In the genomic region with DNA sequence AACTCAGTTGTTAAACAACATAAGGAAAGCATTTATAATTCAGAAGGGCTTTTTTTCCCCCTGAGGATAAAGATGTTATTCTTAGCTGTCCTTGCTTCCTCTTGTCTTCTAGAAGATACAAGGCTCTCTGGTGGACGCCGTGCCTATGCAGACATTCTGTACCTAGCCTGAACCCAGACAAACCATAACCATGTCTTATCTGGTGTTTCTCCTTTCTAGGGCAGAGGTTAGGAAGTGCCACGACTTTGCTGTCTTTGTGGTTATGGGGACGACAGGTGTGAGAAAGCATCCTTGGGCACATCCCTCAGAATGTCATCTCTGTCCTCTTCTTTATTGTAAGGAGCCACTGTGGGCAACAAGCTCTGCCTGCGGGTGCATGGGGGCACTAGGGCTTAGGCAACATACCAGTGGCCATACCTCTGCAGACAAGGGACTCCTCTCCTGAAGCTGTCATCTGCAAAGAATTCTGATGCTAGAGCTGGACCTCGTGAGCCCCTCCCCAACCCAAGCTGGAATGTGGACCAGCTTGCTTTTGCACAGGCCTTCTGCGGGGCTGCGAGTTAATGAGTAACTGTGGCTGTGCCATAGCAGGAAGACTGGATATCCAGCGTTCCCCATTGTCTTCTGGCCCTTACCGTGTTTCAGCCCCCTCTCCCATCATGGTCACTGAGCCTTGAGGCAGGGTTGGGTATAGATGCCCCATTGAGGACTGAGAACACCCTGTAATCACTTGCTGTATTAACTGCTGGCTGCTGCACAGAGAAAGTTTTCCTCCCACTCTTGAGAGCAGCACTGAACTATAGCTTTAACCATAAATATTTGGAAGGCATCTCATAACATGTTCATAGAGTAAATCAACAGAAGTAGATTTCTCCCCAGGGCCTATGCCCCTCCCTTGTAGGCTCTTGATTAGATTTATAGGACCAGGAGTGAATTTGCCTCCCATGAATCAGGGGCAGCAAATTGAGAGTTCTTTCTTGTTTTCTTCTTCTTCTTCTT, we compare ENCODE assay signal across 13 mouse cellular contexts. TPM values are rescaled to one million over a fixed set of nuclear protein-coding genes. Genes with fewer than 3 reads are reported as not detected.
DNase-seq lines count a peak whose midpoint lies in the region; ATAC-seq and TF ChIP-seq lines count a peak whose summit lies in the region.
"Had no signal": no experiment of that assay in that cellular context is flagged by ENCODE, and none has a peak within 500 bp of the region (broad histone marks: within the 10 kb centered on the region; RNA-seq: fewer than 3 reads in every experiment).

No protein-coding gene starts in this region.

- ATAC-seq in Patski = peak; percentile 91
- peak; percentile 93 for ATAC-seq in intestine, embryonic 15.5 days
- no peak for ATAC-seq in liver, postnatal 0 days

- peak overlapping the region; percentile 34; the same call in 1 of the 2 replicates for H3K4me2 ChIP-seq in intestine, embryonic 15.5 days (replicated peaks)
- H3K4me2 ChIP-seq in liver, postnatal 0 days (ENCODE audit: low read depth, low read length) = no peak overlapping the region

- no peak for TF ChIP-seq CTCF in Patski (IDR thresholded peaks at IDR 0.05)
- no peak for TF ChIP-seq CTCF in liver, postnatal 0 days (IDR thresholded peaks at IDR 0.05; ENCODE audit: low read depth)

- no peak overlapping the region for H3K4me3 ChIP-seq in intestine, embryonic 15.5 days (replicated peaks)
- H3K4me3 ChIP-seq in liver, postnatal 0 days (ENCODE audit: low read depth, low read length) = no peak overlapping the region
- H3K4me3 ChIP-seq: heart, adult 2 months had no signal

- WGBS in intestine, embryonic 15.5 days = 31% methylated on average over 10 of the region's 10 CpGs
- 51% methylated on average over 10 of the region's 10 CpGs for WGBS in liver, postnatal 0 days (ENCODE audit: insufficient replicate concordance)

- no peaks in the 10 kb centered on the region for H3K9me3 ChIP-seq in intestine, embryonic 15.5 days
- H3K9me3 ChIP-seq in liver, postnatal 0 days (ENCODE audit: low read length) = no peaks in the 10 kb centered on the region

- peaks cover 12% of the 10 kb centered on the region for H3K4me1 ChIP-seq in intestine, embryonic 15.5 days (replicated peaks)
- no peaks in the 10 kb centered on the region for H3K4me1 ChIP-seq in liver, postnatal 0 days (ENCODE audit: insufficient read depth)

- in situ Hi-C loops in Patski (cut with MboI; ENCODE audit: low pct_unique_long_range_greater_than_20kb) = no loop called here

- peak; percentile 54 for DNase-seq in Patski (ENCODE audit: low read depth, low spot score)
- DNase-seq in kidney, postnatal 10 days = peak; percentile 76
- peak; percentile 33 for DNase-seq in mesoderm, embryonic 11.5 days (ENCODE audit: low read depth, low spot score)
- DNase-seq in right cerebral cortex, adult 2 months (ENCODE audit: low spot score in 2 of 2) = no peak
- DNase-seq in spleen, adult 12 weeks (ENCODE audit: low spot score) = no peak
- DNase-seq in spleen, adult 18-20 months = no peak
- DNase-seq in liver, postnatal 0 days = no peak
- DNase-seq: heart, adult 2 months; heart, postnatal 4 days; thymus, postnatal 36 days had no signal

- POLR2A ChIA-PET in Patski (lab: Charles Lee) = interaction anchor here (0.6 kb wide), 1 partner anchor 25 kb away, joined by 3 read pairs; no protein-coding TSS in a partner anchor

- no peaks in the 10 kb centered on the region for H3K27me3 ChIP-seq in Patski
- no peaks in the 10 kb centered on the region for H3K27me3 ChIP-seq in intestine, embryonic 15.5 days (replicated peaks)
- H3K27me3 ChIP-seq in liver, postnatal 0 days (ENCODE audit: insufficient read depth, low read length) = no peaks in the 10 kb centered on the region

- no peak overlapping the region for H3K9ac ChIP-seq in intestine, embryonic 15.5 days
- H3K9ac ChIP-seq in liver, postnatal 0 days (replicated peaks) = no peak overlapping the region

- CTCF ChIA-PET in Patski (lab: Charles Lee) = no interaction called here

- TF ChIP-seq EP300 in liver, postnatal 0 days (IDR thresholded peaks at IDR 0.05; ENCODE audit: low read depth) = no peak

- H3K36me3 ChIP-seq in intestine, embryonic 15.5 days = no peaks in the 10 kb centered on the region
- H3K36me3 ChIP-seq in liver, postnatal 0 days (replicated peaks; ENCODE audit: insufficient read depth, low read length) = no peaks in the 10 kb centered on the region

- peak overlapping the region; percentile 67; the same call in 1 of the 2 replicates for H3K27ac ChIP-seq in intestine, embryonic 15.5 days
- no peak overlapping the region for H3K27ac ChIP-seq in liver, postnatal 0 days (ENCODE audit: low read depth)
- H3K27ac ChIP-seq: heart, adult 2 months; macrophage had no signal

RNA-seq across cellular contexts. Expression of gene Cers3, which starts 36.9 kb away (rescaled TPM):
- 0.10 TPM for polyA plus RNA-seq in Patski (2021)
- polyA plus RNA-seq in intestine, embryonic 15.5 days (2015; fragmentation: Nextera tagmentation; extraction: Ambion mirVana) = 1.7 and 1.8 TPM in 2 replicates
- polyA plus RNA-seq in liver, postnatal 0 days (2015; fragmentation: Nextera tagmentation; extraction: Ambion mirVana) = not detected in 2 replicates
- polyA plus RNA-seq: macrophage; small intestine, adult 2 months had no signal

RNA-seq across cellular contexts. Expression of gene Adamts17, which starts 59.3 kb away (rescaled TPM):
- polyA plus RNA-seq in Patski (2021) = 0.04 TPM
- 3.3 and 4.2 TPM in 2 replicates for polyA plus RNA-seq in intestine, embryonic 15.5 days (2015; fragmentation: Nextera tagmentation; extraction: Ambion mirVana)
- polyA plus RNA-seq in liver, postnatal 0 days (2015; fragmentation: Nextera tagmentation; extraction: Ambion mirVana) = 0.02 and 0.05 TPM in 2 replicates
- polyA plus RNA-seq: macrophage had no signal

Comparison
In these comparisons a context has a peak if more than half of its experiments do, and no peak if none do; other contexts are left out.
1. DNase-seq: peak in Patski (single experiment), kidney, postnatal 10 days (single experiment) and mesoderm, embryonic 11.5 days (single experiment); none in right cerebral cortex, adult 2 months (0 of 2), spleen, adult 12 weeks (single experiment), spleen, adult 18-20 months (0 of 2) and liver, postnatal 0 days (single experiment).